Mouse (Mus musculus) regulatory T cell (primary cell): ENCODE data around the gene Gm10409.
"Not testable (repeated sequence)": the region's sequence is repeated elsewhere in the genome, so short reads cannot be mapped to it uniquely, and the experiment has no call there.

ENCODE experiments used
- in situ Hi-C: fragments of 300-600 bp; cut with MboI, MseI; formaldehyde crosslinking; loops from one replicate; pipeline ENCODE4 v1.15.1; 2025; ENCODE audit warnings: high pct_unique_total_duplicates

Gene Gm10409

GRCm38 (mm10) chr14:3412314-3412713 lies at the start of gene Gm10409:
Gene Gm10409 (plus strand): TSS chr14:3412614.
- in situ Hi-C loops, result loop anchor here (10.0 kb wide), 1 partner anchor 242 kb away; the partner anchor contains the start of gene Gm3020

- in situ Hi-C loops, result not testable (repeated sequence)
Measured at GRCm38 (mm10) chr14:3394793-3395192, 17.6 kb upstream of the Gm10409 start, which contains the start of gene Gm10413. Gene Gm10413 (plus strand): TSS chr14:3395093.

GRCm38 (mm10) chr14:3427803-3428202 lies 15.4 kb downstream of the Gm10409 start, which contains the start of gene Gm3005:
Gene Gm3005 (plus strand): TSS chr14:3428103.
- in situ Hi-C loops, result not testable (repeated sequence)

GRCm38 (mm10) chr14:3449079-3449478 lies 36.7 kb downstream of the Gm10409 start, which contains the start of gene Gm10408:
Gene Gm10408 (plus strand): TSS chr14:3449379.
- in situ Hi-C loops, result not testable (repeated sequence)
